Mouse (Mus musculus) heart, postnatal 0 days (tissue): ENCODE results near the gene Aox3.

ENCODE experiments used
- CTCF ChIP-seq: IDR thresholded peaks from 2 replicates; pipeline ENCODE4 v1.5.1; 2016; ENCODE audit warnings: antibody characterized with exemption, control low read depth, low read depth
- EP300 ChIP-seq: IDR thresholded peaks from 2 replicates; pipeline ENCODE4 v1.6.1; 2016; ENCODE audit warnings: antibody characterized with exemption, low read depth

- no peak for TF ChIP-seq CTCF
- TF ChIP-seq EP300 = no peak
Observed at GRCm38 (mm10) chr1:58065151-58065550, 47.8 kb upstream of the Aox3 start.
